Comparison of ENCODE assay signal across 26 mouse cellular contexts in genomic region chr19:17071205-17071604, GRCm38 (mm10).
DNase-seq lines count a peak whose midpoint lies in the region; ATAC-seq and TF ChIP-seq lines count a peak whose summit lies in the region.
"Had no signal": no experiment of that assay in that cellular context is flagged by ENCODE, and none has a peak within 500 bp of the region (broad histone marks: within the 10 kb centered on the region; RNA-seq: fewer than 3 reads in every experiment).

No protein-coding gene starts in this region.

- no peak overlapping the region for H3K4me2 ChIP-seq in midbrain, embryonic 11.5 days
- no peak overlapping the region for H3K4me2 ChIP-seq in midbrain, embryonic 15.5 days
- H3K4me2 ChIP-seq: embryonic facial prominence, embryonic 12.5 days; embryonic facial prominence, embryonic 15.5 days; forebrain, embryonic 15.5 days; heart, embryonic 11.5 days; hindbrain, embryonic 13.5 days had no signal

- no peaks in the 10 kb centered on the region for H3K4me1 ChIP-seq in midbrain, embryonic 11.5 days (ENCODE audit: control insufficient read depth, insufficient read depth, low read length)
- H3K4me1 ChIP-seq in midbrain, embryonic 15.5 days, result no peaks in the 10 kb centered on the region
- H3K4me1 ChIP-seq: embryonic facial prominence, embryonic 12.5 days; embryonic facial prominence, embryonic 15.5 days; forebrain, embryonic 15.5 days; hindbrain, embryonic 10.5 days; hindbrain, embryonic 13.5 days had no signal

- ATAC-seq in midbrain, embryonic 11.5 days (ENCODE audit: low FRiP score), result no peak
- ATAC-seq in midbrain, embryonic 15.5 days (replicated peaks), result no peak
- ATAC-seq: activated CD4-positive, CD25-positive, alpha-beta regulatory T cell, adult 4 months; forebrain, embryonic 15.5 days; hindbrain, embryonic 16.5 days had no signal

- TF ChIP-seq CTCF in layer of hippocampus, adult 2 months (conservative IDR thresholded peaks at IDR 0.05), result peak; percentile 66

- WGBS in midbrain, embryonic 11.5 days, result 88% methylated on average over 5 of the region's 5 CpGs
- WGBS in midbrain, embryonic 15.5 days, result 91% methylated on average over 5 of the region's 5 CpGs

- no peaks in the 10 kb centered on the region for H3K36me3 ChIP-seq in midbrain, embryonic 11.5 days (ENCODE audit: control insufficient read depth, insufficient read depth, low read length)
- no peaks in the 10 kb centered on the region for H3K36me3 ChIP-seq in midbrain, embryonic 15.5 days (replicated peaks)
- H3K36me3 ChIP-seq: embryonic facial prominence, embryonic 12.5 days; embryonic facial prominence, embryonic 15.5 days; forebrain, embryonic 15.5 days; hindbrain, embryonic 10.5 days; hindbrain, embryonic 13.5 days had no signal

- DNase-seq in layer of hippocampus, adult 2 months (ENCODE audit: low spot score in 2 of 2), result no peak
- DNase-seq in layer of hippocampus, postnatal 36 days, result no peak
- peak; percentile 69 for DNase-seq in midbrain, embryonic 11.5 days (ENCODE audit: low spot score, missing footprints)
- DNase-seq in 416B (ENCODE audit: low read depth) (peak; percentile 32), adipocyte (ENCODE audit: low spot score) (peak; percentile 10)
- no peak for DNase-seq in gastrocnemius, postnatal 4 days (ENCODE audit: low spot score in 2 of 2)
- DNase-seq in ovary, adult 18-20 months (ENCODE audit: low spot score), result no peak
- DNase-seq: adrenal gland, adult 2 months; adrenal gland, postnatal 14 days; B cell, adult 2 months; cerebellum, adult 11 months; cerebellum, adult 2 months; cerebellum, adult 9-11 months; cerebellum, postnatal 25 days; gastrocnemius, postnatal 10 days; gastrocnemius, postnatal 36 days; heart, postnatal 36 days had no signal

- no peak overlapping the region for H3K27ac ChIP-seq in layer of hippocampus, adult 2 months
- no peak overlapping the region for H3K27ac ChIP-seq in midbrain, embryonic 11.5 days (ENCODE audit: low read depth, low read length)
- no peak overlapping the region for H3K27ac ChIP-seq in midbrain, embryonic 15.5 days
- H3K27ac ChIP-seq: embryonic facial prominence, embryonic 12.5 days; embryonic facial prominence, embryonic 15.5 days; forebrain, embryonic 15.5 days; hindbrain, embryonic 10.5 days; hindbrain, embryonic 13.5 days had no signal

- no peaks in the 10 kb centered on the region for H3K27me3 ChIP-seq in midbrain, embryonic 11.5 days (ENCODE audit: control insufficient read depth, insufficient read depth, low read length)
- no peaks in the 10 kb centered on the region for H3K27me3 ChIP-seq in midbrain, embryonic 15.5 days (replicated peaks)
- H3K27me3 ChIP-seq: embryonic facial prominence, embryonic 12.5 days; embryonic facial prominence, embryonic 15.5 days; forebrain, embryonic 15.5 days; hindbrain, embryonic 13.5 days had no signal

- H3K9me3 ChIP-seq in midbrain, embryonic 11.5 days (ENCODE audit: control insufficient read depth, low read length), result no peaks in the 10 kb centered on the region
- H3K9me3 ChIP-seq in midbrain, embryonic 15.5 days, result no peaks in the 10 kb centered on the region
- H3K9me3 ChIP-seq: embryonic facial prominence, embryonic 12.5 days; embryonic facial prominence, embryonic 15.5 days; forebrain, embryonic 15.5 days; hindbrain, embryonic 10.5 days; hindbrain, embryonic 13.5 days had no signal

- no peak overlapping the region for H3K9ac ChIP-seq in midbrain, embryonic 11.5 days (ENCODE audit: low read length)
- no peak overlapping the region for H3K9ac ChIP-seq in midbrain, embryonic 15.5 days
- H3K9ac ChIP-seq: embryonic facial prominence, embryonic 12.5 days; embryonic facial prominence, embryonic 15.5 days; forebrain, embryonic 15.5 days; hindbrain, embryonic 13.5 days had no signal

- no peak overlapping the region for H3K4me3 ChIP-seq in layer of hippocampus, adult 2 months
- H3K4me3 ChIP-seq in midbrain, embryonic 11.5 days (ENCODE audit: low read depth, low read length), result no peak overlapping the region
- H3K4me3 ChIP-seq in midbrain, embryonic 15.5 days, result no peak overlapping the region
- H3K4me3 ChIP-seq: embryonic facial prominence, embryonic 12.5 days; embryonic facial prominence, embryonic 15.5 days; forebrain, embryonic 15.5 days; hindbrain, embryonic 10.5 days; hindbrain, embryonic 13.5 days had no signal

Comparison
In these comparisons a context has a peak if more than half of its experiments do, and no peak if none do; other contexts are left out.
1. DNase-seq: peak in midbrain, embryonic 11.5 days (single experiment), 416B (single experiment) and adipocyte (single experiment); none in layer of hippocampus, adult 2 months (0 of 2), layer of hippocampus, postnatal 36 days (0 of 2), gastrocnemius, postnatal 4 days (0 of 2) and ovary, adult 18-20 months (single experiment).